Mouse (Mus musculus) lung, embryonic 16.5 days (tissue): ENCODE measurements at regions not wholly inside any gene's neighbourhood (a gene's known extent, or its start where the extent isn't known, plus 50 kb on each side); places are given as distances from the start of the nearest gene placed in this dataset.
A peak's percentile ranks its signal among the peaks of the same experiment; 100 is the strongest.

Experiments
- ATAC-seq: fragments of 200-750 bp; cut with Nextera tagmentation; 2 replicates; pipeline ENCODE4 v1.8.0; 2017; ENCODE audit warnings: low read depth, mild to moderate bottlenecking, moderate library complexity
- H3K27ac ChIP-seq: fragments of 300-500 bp; sonication (generic); 2 replicates; pipeline ENCODE4 v1.5.1; 2014; ENCODE audit warnings: mild to moderate bottlenecking, control low read depth, low read length
- H3K27me3 ChIP-seq: fragments of 300-500 bp; sonication (generic); 2 replicates; pipeline ENCODE4 v1.6.1; 2014; ENCODE audit warnings: low read depth, low read length, mixed read lengths; ENCODE audit not compliant: control insufficient read depth, insufficient read depth
- H3K36me3 ChIP-seq: fragments of 300-500 bp; sonication (generic); 2 replicates; pipeline ENCODE4 v1.6.1; 2014; ENCODE audit warnings: low read length; ENCODE audit not compliant: control insufficient read depth, insufficient read depth
- H3K4me1 ChIP-seq: fragments of 300-500 bp; sonication (generic); replicated peaks from 2 replicates; pipeline ENCODE4 v1.6.1; 2014; ENCODE audit warnings: low read length, mixed read lengths; ENCODE audit not compliant: control insufficient read depth, insufficient read depth
- H3K4me2 ChIP-seq: fragments of 300-500 bp; sonication (generic); 2 replicates; pipeline ENCODE4 v1.6.1; 2014; ENCODE audit warnings: low read depth, low read length, control low read depth
- H3K4me3 ChIP-seq: fragments of 300-500 bp; sonication (generic); 2 replicates; pipeline ENCODE4 v1.5.1; 2014; ENCODE audit warnings: mild to moderate bottlenecking, low read length, control low read depth
- H3K9ac ChIP-seq: fragments of 300-500 bp; sonication (generic); 2 replicates; pipeline ENCODE4 v1.6.1; 2014; ENCODE audit warnings: low read length, control low read depth
- H3K9me3 ChIP-seq: fragments of 300-500 bp; sonication (generic); 2 replicates; pipeline ENCODE4 v1.6.1; 2016; ENCODE audit warnings: low read length; ENCODE audit not compliant: control insufficient read depth
- WGBS: fragments of 180-500 bp; shearing (Covaris S2); extraction: QIAGEN DNeasy Blood & Tissue Kit; methylation state at CpG from one replicate; pipeline ENCODE4 v1.1.7; 2014; 5-methylcytosine and 5-hydroxymethylcytosine counted together

GRCm38 (mm10) chr6:50973231-50973654 lies 319.0 kb upstream of the Npvf start:
- Histone ChIP-seq H3K36me3 (no peaks in the 10 kb centered on the region), H3K4me2 (no peak overlapping the region), H3K9ac (no peak overlapping the region), H3K4me1 (peaks cover 26% of the 10 kb centered on the region), H3K9me3 (no peaks in the 10 kb centered on the region), H3K4me3 (no peak overlapping the region), H3K27me3 (no peaks in the 10 kb centered on the region), H3K27ac (no peak overlapping the region)
- no peak for ATAC-seq
- 78% methylated on average over 2 of the region's 2 CpGs for WGBS

- Histone ChIP-seq H3K27ac (no peak overlapping the region), H3K36me3 (no peaks in the 10 kb centered on the region), H3K9me3 (no peaks in the 10 kb centered on the region), H3K4me3 (no peak overlapping the region), H3K4me1 (peaks cover 29% of the 10 kb centered on the region), H3K9ac (no peak overlapping the region), H3K27me3 (no peaks in the 10 kb centered on the region), H3K4me2 (no peak overlapping the region)
- ATAC-seq = no peak
Observed at GRCm38 (mm10) chr6:50973815-50974214, 319.6 kb upstream of the Npvf start.

GRCm38 (mm10) chr6:50974961-50975360 lies 320.7 kb upstream of the Npvf start:
- no peak for ATAC-seq
- whole genome bisulfite sequencing = 27% methylated on average over 1 of the region's 1 CpGs
- no peak overlapping the region for H3K4me2 ChIP-seq
- no peaks in the 10 kb centered on the region for H3K9me3 ChIP-seq
- no peaks in the 10 kb centered on the region for H3K27me3 ChIP-seq
- no peak overlapping the region for H3K4me3 ChIP-seq
- no peaks in the 10 kb centered on the region for H3K36me3 ChIP-seq
- H3K27ac ChIP-seq = no peak overlapping the region
- no peak overlapping the region for H3K9ac ChIP-seq
- peaks cover 22% of the 10 kb centered on the region for H3K4me1 ChIP-seq

- no peak overlapping the region for H3K27ac ChIP-seq
Observed at GRCm38 (mm10) chr6:50976973-50977372, 322.7 kb upstream of the Npvf start.

GRCm38 (mm10) chr6:50977381-50977780 lies 323.1 kb upstream of the Npvf start:
- Histone ChIP-seq H3K27ac (peak overlapping the region; percentile 28; the same call in 1 of the 2 replicates), H3K27me3 (no peaks in the 10 kb centered on the region), H3K9me3 (no peaks in the 10 kb centered on the region), H3K9ac (no peak overlapping the region), H3K4me2 (no peak overlapping the region), H3K4me1 (peaks cover 25% of the 10 kb centered on the region), H3K4me3 (no peak overlapping the region), H3K36me3 (no peaks in the 10 kb centered on the region)
- WGBS = 20% methylated on average over 8 of the region's 8 CpGs
- no peak for ATAC-seq

More at GRCm38 (mm10) chr6:50976973-50977372, 322.7 kb upstream of the Npvf start:
- H3K36me3 ChIP-seq = no peaks in the 10 kb centered on the region
- no peak overlapping the region for H3K4me3 ChIP-seq
- WGBS = 41% methylated on average over 7 of the region's 7 CpGs
- H3K4me1 ChIP-seq = peaks cover 25% of the 10 kb centered on the region
- no peak for ATAC-seq
- H3K9me3 ChIP-seq = no peaks in the 10 kb centered on the region
- no peak overlapping the region for H3K9ac ChIP-seq
- H3K4me2 ChIP-seq = no peak overlapping the region
- no peaks in the 10 kb centered on the region for H3K27me3 ChIP-seq

- H3K9ac ChIP-seq = no peak overlapping the region
- no peaks in the 10 kb centered on the region for H3K27me3 ChIP-seq
- no peak overlapping the region for H3K4me3 ChIP-seq
- WGBS = 22% methylated on average over 4 of the region's 4 CpGs
- H3K9me3 ChIP-seq = no peaks in the 10 kb centered on the region
- ATAC-seq = no peak
- peak overlapping the region; percentile 28 for H3K27ac ChIP-seq
- H3K4me2 ChIP-seq = no peak overlapping the region
- peaks cover 26% of the 10 kb centered on the region for H3K4me1 ChIP-seq
- no peaks in the 10 kb centered on the region for H3K36me3 ChIP-seq
Observed at GRCm38 (mm10) chr6:50978016-50978415, 323.8 kb upstream of the Npvf start.

- no peaks in the 10 kb centered on the region for H3K36me3 ChIP-seq
- ATAC-seq = 0 out of 2 replicates have a peak, but pooled peaks have one; percentile 27
- H3K9me3 ChIP-seq = no peaks in the 10 kb centered on the region
- peaks cover 31% of the 10 kb centered on the region for H3K4me1 ChIP-seq
- peak overlapping the region; percentile 28 for H3K27ac ChIP-seq
- H3K4me2 ChIP-seq = no peak overlapping the region
- no peak overlapping the region for H3K9ac ChIP-seq
- H3K4me3 ChIP-seq = no peak overlapping the region
- 25% methylated on average over 3 of the region's 3 CpGs for WGBS
- H3K27me3 ChIP-seq = no peaks in the 10 kb centered on the region
Observed at GRCm38 (mm10) chr6:50978571-50978970, 324.3 kb upstream of the Npvf start.

GRCm38 (mm10) chr6:50979764-50980163 lies 325.5 kb upstream of the Npvf start:
- no peaks in the 10 kb centered on the region for H3K36me3 ChIP-seq
- no peak overlapping the region for H3K9ac ChIP-seq
- no peak for ATAC-seq
- H3K4me3 ChIP-seq = no peak overlapping the region
- no peaks in the 10 kb centered on the region for H3K9me3 ChIP-seq
- WGBS = 42% methylated on average over 1 of the region's 1 CpGs
- peaks cover 34% of the 10 kb centered on the region for H3K4me1 ChIP-seq
- H3K4me2 ChIP-seq = no peak overlapping the region
- H3K27me3 ChIP-seq = no peaks in the 10 kb centered on the region
- H3K27ac ChIP-seq = no peak overlapping the region

- peaks cover 34% of the 10 kb centered on the region for H3K4me1 ChIP-seq
- 84% methylated on average over 4 of the region's 4 CpGs for WGBS
Observed at GRCm38 (mm10) chr6:50980311-50980710, 326.1 kb upstream of the Npvf start.

GRCm38 (mm10) chr6:50981702-50982309 lies 327.6 kb upstream of the Npvf start:
- no peaks in the 10 kb centered on the region for H3K36me3 ChIP-seq
- no peaks in the 10 kb centered on the region for H3K9me3 ChIP-seq
- no peaks in the 10 kb centered on the region for H3K27me3 ChIP-seq
- H3K27ac ChIP-seq = no peak overlapping the region
- no peak overlapping the region for H3K9ac ChIP-seq
- peaks cover 33% of the 10 kb centered on the region for H3K4me1 ChIP-seq
- H3K4me2 ChIP-seq = no peak overlapping the region
- 36% methylated on average over 7 of the region's 7 CpGs for WGBS
- no peak for ATAC-seq
- no peak overlapping the region for H3K4me3 ChIP-seq

More at GRCm38 (mm10) chr6:50980311-50980710, 326.1 kb upstream of the Npvf start:
- Histone ChIP-seq H3K4me3 (no peak overlapping the region), H3K9me3 (no peaks in the 10 kb centered on the region), H3K27me3 (no peaks in the 10 kb centered on the region), H3K9ac (no peak overlapping the region), H3K36me3 (no peaks in the 10 kb centered on the region), H3K27ac (no peak overlapping the region), H3K4me2 (no peak overlapping the region)
- no peak for ATAC-seq
